Mouse (Mus musculus): Measurements from ENCODE around the gene Sprr2b.
"Not testable (repeated sequence)": the region's sequence is repeated elsewhere in the genome, so short reads cannot be mapped to it uniquely, and the experiment has no call there.

The Sprr2b gene

DNA sequence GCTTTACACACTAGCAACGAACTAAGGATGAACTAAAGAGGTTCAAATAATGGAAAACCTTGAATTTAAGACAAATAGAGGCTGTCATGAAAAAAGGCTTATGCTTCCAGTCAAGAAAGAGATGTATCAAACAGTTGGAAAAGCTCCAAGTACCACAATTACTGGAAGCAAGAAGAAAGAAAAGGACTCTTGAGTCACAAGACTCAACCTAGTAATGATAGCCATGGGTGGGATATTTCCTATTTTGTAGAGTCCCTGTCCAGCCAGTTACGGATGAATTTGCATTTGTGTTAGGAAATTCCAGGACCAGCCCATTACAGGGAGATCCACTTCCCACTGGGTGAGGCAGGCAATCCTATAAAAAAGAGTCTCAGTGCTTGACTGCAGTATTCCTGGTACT, at the start of gene Sprr2b:
Sprr2b (plus strand) TSS at position 301 of the 400 bp plus-strand sequence.
- no peak for DNase-seq (ENCODE audit: low spot score)

GRCm38 (mm10) chr3:92271414-92271985, 44.9 kb upstream of the Sprr2b start:
- not testable (repeated sequence) for DNase-seq (ENCODE audit: low spot score)

- not testable (repeated sequence) for DNase-seq (ENCODE audit: low spot score)
Measured at GRCm38 (mm10) chr3:92273504-92273903, 42.9 kb upstream of the Sprr2b start.

DNA sequence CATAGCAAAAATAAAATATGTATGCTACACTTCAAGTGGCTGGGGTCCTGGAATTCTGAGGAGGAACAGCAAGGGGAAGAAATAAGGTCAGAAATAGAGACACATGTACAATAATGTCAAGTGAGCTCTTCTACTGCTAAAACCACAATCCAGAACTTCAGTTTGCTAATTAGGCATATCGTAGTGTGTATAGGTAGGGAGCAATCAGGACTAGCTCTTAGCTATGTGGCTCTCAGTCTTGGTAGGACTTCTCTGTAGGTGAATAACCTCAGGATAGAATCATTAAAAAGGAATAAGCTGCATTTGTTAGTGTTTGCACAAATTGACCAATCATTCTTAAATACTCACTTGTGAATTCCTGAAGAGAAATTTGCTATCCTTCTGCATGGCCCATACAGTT, 42.4 kb upstream of the Sprr2b start:
- DNase-seq (ENCODE audit: low spot score): not testable (repeated sequence)

GRCm38 (mm10) chr3:92279663-92280062, 36.8 kb upstream of the Sprr2b start:
- not testable (repeated sequence) for DNase-seq (ENCODE audit: low spot score)

GRCm38 (mm10) chr3:92280963-92281606, 35.3 kb upstream of the Sprr2b start:
- not testable (repeated sequence) for DNase-seq (ENCODE audit: low spot score)

- not testable (repeated sequence) for DNase-seq (ENCODE audit: low spot score)
Measured at GRCm38 (mm10) chr3:92285101-92285500, 31.3 kb upstream of the Sprr2b start, which contains the start of gene Sprr2a3. TSS of gene Sprr2a3 (plus strand) at chr3:92285417.

- not testable (repeated sequence) for DNase-seq (ENCODE audit: low spot score)
Measured at GRCm38 (mm10) chr3:92288489-92288888, 27.9 kb upstream of the Sprr2b start.

GRCm38 (mm10) chr3:92307406-92307805, 9.0 kb upstream of the Sprr2b start:
- no peak for DNase-seq (ENCODE audit: low spot score)

DNA sequence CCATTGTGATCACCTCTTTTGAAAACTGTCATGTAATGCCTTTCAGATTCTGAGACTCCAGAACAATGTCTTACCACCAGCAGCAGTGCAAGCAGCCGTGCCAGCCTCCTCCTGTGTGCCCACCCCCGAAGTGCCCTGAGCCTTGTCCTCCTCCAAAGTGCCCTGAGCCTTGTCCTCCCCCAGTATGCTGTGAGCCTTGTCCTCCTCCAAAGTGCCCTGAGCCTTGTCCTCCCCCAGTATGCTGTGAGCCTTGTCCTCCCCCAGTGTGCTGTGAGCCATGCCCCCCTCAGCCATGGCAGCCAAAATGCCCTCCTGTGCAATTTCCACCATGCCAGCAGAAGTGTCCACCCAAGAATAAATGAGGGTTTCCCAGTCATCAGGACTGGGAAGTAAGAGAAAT, 964 bp downstream of the Sprr2b start:
- no peak for DNase-seq (ENCODE audit: low spot score)

DNA sequence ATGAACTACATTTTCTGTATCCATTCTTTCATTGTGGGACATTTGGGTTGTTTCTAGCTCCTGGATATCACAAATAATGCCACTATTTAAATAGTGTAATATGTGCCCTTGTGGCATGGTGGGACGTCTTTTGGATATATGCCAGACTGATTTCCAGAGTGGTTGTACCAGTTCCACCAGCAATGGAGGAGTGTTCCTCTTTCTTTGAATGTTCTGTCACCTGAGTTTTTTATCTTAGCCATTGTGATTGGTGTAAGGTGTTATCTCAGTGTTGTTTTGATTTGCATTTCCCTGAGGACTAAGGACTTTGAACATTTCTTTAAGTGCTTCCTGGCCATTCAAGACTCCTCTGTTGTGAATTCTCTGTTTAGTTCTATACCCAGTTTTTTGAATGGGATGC, 19.9 kb downstream of the Sprr2b start:
- DNase-seq (ENCODE audit: low spot score): no peak

- DNase-seq (ENCODE audit: low spot score): no peak
Measured at GRCm38 (mm10) chr3:92338840-92339239, 22.4 kb downstream of the Sprr2b start, which contains the start of gene Sprr2d. TSS of gene Sprr2d (plus strand) at chr3:92339140.

DNA sequence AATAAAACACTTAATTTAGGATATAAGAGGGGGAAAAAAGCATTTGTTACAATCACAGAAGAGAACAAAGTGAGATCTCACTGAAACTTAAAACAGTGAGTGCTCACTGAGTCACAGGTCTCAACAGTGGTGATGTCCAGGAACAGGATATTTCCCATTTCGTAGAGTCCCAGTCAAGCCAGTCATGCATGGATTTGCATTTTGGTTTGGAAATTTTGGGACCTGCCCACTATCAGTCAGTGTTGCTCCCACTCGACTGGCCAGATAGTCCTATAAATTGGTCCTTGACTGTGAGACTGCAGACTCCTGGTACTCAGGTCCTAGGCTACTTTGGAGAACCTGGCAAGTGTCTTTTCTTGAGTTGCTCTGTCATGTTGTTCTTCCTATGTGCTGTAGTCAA, 35.4 kb downstream of the Sprr2b start, which contains the start of gene Sprr2e:
Sprr2e (plus strand) TSS at position 301 of the 400 bp plus-strand sequence.
- no peak for DNase-seq (ENCODE audit: low spot score)

- DNase-seq (ENCODE audit: low spot score): no peak
Measured at GRCm38 (mm10) chr3:92361619-92362018, 45.2 kb downstream of the Sprr2b start.

DNA sequence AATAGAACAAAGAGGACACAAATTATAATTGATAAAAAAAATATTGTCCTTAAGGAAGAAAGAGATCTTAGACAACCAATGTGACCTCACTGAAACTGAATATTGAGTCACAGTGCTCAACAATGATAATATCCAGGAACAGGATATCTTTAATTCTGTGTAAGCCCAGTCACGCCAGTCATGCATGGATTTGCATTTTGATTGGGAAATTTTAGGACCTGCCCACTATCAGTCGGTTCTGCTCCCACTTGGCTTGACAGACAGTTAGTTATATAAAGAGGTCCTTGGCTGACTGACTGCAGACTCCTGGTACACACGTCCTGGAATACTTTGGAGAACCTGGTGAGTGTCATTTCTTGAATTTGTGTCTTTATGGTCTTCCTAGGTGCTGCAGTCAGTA, 48.5 kb downstream of the Sprr2b start, which contains the start of gene Sprr2f:
Sprr2f (plus strand) TSS at position 301 of the 400 bp plus-strand sequence.
- DNase-seq (ENCODE audit: low spot score): no peak

Measured in testis, postnatal 10 days (tissue).